ENCODE assay signal across 1 mouse cellular context in the genomic region with DNA sequence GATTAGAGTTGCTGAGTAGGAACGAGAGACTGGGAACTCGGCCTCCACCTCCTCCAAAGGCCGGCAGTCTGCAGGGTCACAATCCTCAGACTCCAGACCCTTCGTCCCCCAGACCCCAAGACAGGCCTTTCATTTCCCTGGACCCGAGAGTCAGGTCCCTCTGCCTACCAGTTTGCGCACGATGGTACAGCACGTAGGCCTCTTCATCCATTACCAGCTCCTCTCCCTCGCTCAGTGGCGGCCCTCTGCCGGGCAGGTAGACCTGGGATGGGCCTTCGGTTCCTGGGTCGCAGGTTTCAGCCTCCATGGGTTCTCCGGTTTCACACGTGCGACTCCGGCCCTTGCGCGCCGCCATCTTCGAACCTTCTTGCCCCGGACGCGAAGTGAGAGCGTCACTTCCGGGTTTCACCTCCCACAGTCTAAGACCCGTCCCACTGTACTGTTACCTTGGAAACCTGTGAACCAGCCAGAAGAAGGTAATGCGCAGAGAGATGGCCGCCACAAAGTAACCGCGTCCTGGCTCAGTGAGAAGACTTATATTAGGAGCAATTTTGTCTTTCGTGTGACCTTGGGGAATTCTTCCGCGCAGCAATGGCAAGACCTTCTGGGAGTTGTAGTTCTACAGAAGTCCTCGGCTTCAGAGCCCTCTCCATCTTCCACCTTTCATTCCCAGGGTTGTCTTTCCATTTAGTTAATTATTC.
A peak's percentile ranks its signal among the peaks of the same experiment; 100 is the strongest.
TF ChIP-seq lines count a peak whose summit lies in the region.

Gene Grwd1, minus strand, starts transcription at position 518 of the 701 bp plus-strand sequence.

TF ChIP-seq in MEL, 35 proteins besides CTCF, POLR2A, EP300 and RAD21 (continued from another document):
- TF ChIP-seq BHLHE40 (IDR thresholded peaks at IDR 0.05; ENCODE audit: borderline replicate concordance, low read depth, low read length) (peak; percentile 43; the same call in 1 of the 2 replicates), JUND (IDR thresholded peaks at IDR 0.05; ENCODE audit: low read depth, low read length) (no peak), MEF2A (IDR thresholded peaks at IDR 0.05; ENCODE audit: extremely low read depth, insufficient replicate concordance, low read depth, low read length, poor library complexity, severe bottlenecking) (no peak), ZKSCAN1 (IDR thresholded peaks at IDR 0.05; ENCODE audit: low read depth, low read length) (no peak)
